Mouse (Mus musculus) 3T3-L1 (cell line): ENCODE measurements around the gene Enthd1.
A peak's percentile ranks its signal among the peaks of the same experiment; 100 is the strongest.
"Not testable (repeated sequence)": the region's sequence is repeated elsewhere in the genome, so short reads cannot be mapped to it uniquely, and the experiment has no call there.

Experiments
- DNase-seq: peaks from one replicate; pipeline ENCODE4 v3.0.0-alpha.2; 2015; ENCODE audit warnings: low read depth, low spot score

The Enthd1 gene

DNA sequence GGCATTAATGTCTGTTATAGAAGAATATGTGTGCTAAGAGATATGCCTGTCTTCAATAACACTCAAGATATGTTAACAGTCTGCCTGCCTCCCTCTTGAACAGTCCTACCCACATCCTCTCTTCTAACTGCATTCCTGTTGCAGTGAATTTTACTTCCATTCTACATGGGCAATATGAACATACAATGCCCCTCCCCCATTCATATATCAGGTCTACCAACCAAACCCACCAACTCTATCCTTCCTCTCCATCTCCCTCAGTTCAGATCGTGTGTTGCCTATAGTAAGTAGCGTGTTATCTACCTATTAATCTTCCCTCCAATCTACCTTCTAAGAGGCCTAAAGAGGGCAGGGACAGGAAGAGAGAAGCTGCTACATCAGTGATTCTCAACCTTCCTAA, 26.9 kb downstream of the Enthd1 start:
- no peak for DNase-seq

DNA sequence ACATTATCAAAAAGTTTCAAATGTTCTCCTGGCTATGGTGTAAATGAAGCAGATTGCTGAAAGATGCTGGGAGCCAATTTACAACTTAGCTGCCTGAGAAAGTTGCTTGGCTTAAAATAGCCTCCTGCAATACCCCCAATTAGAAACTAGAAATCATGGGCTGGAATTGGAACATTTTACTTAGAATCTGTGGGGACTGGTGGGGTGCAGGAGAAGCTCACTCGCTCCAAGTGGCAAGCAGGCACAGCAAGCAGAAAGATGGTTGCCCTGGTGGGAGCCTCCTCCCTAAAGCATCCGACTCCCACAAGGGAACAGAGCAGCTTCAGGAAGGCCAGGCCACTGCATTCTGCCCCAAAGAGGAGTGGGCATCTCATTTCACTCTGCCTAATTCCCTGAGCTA, 28.9 kb downstream of the Enthd1 start:
- DNase-seq: no peak

DNA sequence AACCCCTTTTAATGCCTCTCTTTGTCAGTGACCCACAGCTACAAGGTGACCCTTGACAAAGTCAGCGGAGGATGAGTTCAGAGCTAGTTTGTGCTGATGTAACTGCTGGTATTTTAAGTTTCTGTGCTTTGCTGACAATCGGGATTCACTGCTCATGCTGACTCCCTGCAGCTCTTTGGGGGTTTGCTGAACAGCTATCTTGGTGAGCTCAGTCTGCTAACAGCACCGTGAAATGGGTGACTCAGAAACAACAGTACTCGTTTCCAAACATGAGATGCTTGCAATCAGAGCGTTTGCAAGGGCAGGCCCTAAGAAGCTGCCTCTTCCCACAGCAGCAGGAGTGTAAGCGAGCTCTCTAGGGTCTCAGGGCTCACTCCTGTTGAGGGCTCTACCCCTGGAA, 31.7 kb downstream of the Enthd1 start:
- peak; percentile 69 for DNase-seq

DNA sequence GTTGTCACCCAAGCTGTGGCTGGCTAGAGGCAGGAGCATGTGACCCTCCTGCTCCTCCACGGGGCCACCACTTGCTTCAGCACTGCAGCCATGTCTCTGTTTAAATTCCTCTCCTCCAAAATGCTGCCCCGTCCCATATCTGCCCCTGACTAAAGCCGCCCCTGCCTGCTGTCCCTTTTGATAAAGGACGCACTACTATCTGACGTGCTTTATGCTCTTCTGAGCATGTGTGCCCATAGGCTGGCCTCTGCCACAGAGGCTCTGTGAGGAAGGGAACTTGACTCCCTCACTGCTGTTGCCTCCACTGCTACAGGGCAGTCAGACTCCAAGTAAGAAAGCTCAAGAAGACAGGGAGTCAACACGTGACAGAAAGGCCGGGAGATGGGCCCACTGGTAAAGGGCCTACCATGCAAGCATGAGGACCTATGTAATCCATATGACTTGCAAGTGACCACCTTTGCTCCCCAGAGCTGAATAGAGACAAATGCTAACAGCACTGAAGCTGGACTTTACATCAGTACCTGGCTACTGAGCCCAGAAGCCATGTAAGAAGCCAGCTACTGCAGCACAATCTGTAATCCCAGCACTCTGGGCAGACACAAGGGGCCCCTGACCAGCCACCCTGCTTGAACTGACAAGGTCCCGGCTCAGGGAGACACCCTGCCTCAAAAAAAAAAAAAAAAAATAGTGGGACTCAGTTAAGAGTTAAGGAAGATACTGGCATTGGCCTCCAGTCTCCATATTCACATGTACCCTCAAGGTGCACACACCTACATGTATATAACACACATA, 32.5 kb downstream of the Enthd1 start:
- no peak for DNase-seq

DNA sequence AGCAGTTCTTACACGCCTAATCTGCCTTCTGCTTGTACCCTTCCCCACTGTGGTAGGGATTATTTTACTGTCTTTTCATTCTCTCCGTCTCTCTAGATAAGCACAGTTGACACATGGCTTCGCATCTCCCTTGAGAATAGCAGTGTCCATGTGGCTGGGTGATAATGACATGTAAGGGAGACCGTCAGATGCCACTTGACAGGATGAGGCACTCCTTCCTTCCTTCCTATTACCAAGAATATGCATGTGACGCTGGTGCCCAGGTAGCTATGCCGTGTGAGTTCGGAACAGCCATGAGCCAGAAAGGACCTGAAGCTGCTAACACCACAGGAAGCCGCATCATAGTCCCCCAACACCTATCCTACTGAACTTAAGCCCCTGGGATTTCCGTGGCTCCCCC, 33.9 kb downstream of the Enthd1 start:
- no peak for DNase-seq

DNA sequence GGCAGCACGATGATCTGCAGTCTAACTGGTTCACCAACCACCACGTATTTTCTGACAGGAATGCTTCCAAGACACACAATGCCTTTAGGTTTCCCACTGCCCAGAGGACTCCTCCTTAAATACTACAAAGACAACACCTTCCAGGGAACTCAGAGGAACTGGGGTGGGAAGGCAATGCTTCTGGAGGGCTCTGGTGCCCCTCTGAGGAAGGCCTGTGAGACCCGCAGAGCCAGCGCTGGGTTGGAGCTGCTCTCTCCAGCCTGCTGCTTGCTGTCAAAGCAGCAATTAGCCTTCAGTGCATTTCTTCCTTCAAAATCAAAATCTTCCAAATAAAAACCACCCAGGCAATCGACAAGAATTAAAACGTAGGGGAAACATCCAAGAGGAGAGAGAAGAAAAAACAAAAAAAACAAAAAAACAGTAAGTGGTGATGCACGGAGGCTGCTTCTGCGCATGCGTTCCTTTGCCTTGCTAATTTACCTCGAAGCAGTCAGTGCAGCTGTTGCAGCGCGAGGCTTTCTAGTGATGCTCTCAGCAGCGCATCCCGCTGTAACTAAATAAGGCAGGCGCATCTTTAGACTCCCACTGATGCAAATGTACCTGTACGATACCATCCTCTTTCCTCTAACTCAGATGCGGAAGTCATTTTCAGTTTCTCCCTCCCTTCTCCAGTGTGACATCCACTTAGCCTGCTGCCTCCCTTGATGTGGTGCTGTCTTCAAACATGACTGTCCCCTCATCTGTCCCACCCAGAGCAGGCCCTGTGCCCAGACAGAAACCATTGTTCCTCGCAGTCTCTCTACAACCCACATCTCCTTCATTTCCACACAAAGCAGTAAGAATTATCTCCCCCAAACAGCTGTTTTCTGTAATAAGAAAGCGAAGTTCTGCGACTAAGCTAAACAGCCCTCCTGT, 34.7 kb downstream of the Enthd1 start:
- DNase-seq: no peak

DNA sequence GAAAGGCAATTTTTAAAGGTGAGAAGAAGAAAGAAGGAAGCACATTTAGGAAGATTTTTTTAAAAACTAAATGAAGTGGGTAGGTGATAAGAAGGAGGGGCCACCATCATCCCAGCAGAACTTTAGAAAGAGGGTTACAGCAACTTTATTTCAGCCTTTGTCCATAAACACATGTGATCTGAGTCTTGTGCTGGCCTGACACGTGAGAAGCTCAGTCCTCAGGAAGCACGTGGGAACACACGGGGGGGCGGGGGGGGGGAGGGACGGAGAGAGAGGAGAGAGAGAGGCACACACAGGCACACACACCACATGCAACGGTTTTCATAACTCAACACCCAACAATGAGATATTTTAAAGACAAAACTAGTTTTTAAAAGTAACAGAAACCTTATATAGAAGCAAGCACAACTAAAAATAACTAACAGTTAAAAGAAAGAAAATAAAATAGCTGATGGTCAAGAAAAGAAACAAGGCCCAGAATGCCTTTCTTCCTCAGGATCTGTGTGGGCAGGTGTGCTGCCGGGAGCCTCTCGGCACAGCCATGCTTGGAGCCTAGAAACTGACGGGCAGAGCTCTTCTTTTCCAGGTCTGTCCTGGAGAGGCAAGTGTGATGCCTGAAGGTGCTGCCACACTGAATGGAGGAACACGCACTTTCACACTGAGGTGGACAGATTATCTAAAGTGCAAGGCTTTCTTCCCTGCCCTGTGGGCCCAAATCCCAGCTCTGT, 43.1 kb downstream of the Enthd1 start:
- no peak for DNase-seq

DNA sequence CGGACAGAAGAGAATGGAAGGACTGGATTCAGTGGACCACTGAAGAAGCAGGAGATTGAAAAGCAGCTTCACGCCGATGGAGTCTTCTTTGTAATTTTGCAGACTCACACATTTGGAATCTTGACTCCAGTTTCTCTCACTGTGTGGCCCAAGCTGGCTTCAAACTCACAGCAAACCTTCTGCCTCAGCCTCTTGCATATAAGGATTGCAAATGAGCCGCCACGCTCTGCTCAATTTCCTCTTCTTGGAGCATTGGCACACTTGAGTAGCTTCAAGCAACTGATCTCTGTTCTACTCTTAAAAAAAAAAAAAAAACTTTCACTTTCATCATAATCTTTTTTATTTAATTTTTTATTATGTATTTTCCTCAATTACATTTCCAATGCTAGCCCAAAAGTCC, 45.0 kb downstream of the Enthd1 start:
- DNase-seq: no peak

DNA sequence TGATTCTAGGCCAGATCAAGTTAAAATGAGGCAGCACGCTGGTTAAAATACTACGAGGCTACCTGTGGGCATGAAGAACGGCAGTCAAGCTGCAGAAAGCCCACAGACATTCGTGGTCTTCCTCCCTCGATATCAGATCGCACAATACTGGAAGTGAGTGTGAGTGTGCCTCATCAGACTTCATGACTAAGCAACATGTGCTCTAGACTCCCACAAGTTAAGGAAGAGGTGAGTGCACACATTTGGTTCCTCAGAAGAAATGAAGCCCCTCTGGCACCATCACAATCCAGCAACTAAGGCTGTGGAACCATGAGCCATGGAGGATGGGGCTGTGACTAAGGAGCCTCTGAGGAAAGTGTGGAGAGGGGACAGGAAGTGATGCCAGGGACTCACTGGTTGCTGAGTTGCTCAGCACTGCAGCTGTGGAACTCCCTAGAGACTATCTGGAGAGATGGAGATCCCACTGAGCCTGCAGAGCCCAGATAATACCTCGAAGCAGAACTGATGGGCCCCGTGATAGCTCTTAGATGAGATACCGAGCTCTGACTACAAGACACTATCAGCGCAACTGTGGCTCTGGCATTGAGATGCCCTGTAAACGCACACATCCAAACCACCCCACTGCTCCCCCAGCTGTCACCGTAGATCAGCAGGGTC, 46.3 kb downstream of the Enthd1 start:
- DNase-seq: peak; percentile 9

DNA sequence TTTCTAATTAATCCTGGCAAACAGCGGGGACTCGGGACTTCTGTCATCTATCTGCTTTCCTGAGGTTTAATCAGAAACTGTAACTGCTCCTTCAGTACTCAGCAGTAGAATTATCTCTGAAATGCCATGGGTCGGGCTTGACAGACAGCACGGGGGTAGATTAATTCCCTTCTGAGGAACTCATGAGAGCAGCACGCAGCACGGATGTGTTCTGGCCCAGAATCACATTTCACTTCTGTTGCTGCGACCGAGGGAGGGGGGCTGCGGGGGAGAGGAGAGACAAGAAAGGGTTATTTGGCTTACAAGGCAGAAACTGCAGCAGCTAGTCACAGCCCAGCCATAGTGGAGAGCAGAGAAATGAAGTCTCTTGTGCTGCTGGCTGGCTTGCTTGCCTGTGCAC, 47.0 kb downstream of the Enthd1 start:
- no peak for DNase-seq

DNA sequence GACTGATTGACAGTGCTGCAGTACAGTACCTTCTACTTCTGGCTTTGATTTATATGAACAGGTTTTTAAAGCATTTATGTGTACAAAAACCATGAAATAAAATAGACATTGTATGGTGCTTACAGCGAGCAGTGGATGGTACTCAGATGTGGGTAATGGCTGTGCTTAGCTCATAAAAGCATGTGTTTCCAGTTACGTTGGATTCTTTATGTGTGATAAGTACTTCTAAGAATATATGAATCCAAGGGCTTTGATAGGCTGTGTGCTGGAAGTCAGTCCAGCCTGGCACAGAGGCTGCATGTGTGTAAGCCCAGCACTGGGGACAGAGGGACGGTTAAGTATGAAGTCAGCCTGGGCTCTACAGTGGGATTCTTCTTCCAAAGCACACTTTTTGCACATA, 48.4 kb downstream of the Enthd1 start:
- no peak for DNase-seq

DNA sequence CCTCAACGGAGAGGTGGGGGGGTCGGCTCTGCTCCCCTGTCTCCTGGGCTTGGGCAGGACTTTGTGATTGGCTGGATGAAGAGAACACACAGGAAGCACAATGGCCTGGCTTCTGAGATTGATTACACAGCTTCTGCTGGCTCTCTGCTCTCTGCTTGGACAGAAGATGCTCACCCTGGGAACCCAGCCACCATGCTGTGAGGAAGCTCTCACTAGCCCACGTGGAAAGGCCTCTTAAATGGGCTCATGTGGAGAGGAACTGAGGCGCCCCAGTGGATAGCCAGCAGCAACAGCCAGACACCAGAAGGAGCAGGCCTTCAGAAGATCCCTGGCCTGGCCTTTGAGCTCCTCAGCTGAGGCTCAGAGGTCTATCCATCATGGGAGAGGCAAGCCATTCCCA, 59.9 kb downstream of the Enthd1 start:
- no peak for DNase-seq

DNA sequence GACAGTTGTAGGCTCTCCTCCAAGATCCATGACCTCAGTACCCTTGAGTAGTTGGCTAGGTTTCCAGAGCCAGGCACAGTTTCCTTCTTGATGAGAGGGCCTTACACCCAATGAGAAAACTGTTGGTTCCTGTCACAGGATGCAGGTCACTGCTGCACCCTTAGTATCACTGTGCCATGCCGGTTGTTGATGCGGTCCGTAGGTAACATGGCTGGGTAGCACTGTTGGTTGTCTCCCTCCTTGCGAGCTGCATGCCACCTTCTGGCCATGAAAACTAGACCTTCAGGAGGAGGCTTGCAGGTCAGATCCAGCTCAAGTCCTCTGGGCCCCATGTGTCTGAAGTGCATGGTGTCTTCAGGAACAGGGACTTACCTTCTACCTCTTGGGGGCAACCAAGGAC, 61.8 kb downstream of the Enthd1 start:
- not testable (repeated sequence) for DNase-seq

DNA sequence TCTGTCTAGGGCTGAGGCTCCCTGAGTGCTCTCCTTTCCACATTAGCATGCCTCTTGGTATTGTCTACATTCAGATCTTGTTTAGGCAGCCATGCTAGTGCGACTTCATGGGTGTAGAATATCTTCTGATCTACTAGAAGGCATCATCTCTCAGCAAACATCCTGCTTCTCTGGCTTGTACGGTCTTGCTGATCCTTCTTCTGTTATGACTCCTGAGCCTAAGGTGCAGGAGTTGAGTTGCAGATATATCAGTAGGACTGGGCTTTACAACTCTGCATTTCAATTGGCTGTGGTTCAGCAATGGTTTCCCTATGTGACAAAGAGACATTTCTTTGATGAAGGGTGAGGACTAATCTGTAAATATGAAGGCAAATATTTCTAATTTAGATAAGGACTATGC, 62.2 kb downstream of the Enthd1 start:
- no peak for DNase-seq

DNA sequence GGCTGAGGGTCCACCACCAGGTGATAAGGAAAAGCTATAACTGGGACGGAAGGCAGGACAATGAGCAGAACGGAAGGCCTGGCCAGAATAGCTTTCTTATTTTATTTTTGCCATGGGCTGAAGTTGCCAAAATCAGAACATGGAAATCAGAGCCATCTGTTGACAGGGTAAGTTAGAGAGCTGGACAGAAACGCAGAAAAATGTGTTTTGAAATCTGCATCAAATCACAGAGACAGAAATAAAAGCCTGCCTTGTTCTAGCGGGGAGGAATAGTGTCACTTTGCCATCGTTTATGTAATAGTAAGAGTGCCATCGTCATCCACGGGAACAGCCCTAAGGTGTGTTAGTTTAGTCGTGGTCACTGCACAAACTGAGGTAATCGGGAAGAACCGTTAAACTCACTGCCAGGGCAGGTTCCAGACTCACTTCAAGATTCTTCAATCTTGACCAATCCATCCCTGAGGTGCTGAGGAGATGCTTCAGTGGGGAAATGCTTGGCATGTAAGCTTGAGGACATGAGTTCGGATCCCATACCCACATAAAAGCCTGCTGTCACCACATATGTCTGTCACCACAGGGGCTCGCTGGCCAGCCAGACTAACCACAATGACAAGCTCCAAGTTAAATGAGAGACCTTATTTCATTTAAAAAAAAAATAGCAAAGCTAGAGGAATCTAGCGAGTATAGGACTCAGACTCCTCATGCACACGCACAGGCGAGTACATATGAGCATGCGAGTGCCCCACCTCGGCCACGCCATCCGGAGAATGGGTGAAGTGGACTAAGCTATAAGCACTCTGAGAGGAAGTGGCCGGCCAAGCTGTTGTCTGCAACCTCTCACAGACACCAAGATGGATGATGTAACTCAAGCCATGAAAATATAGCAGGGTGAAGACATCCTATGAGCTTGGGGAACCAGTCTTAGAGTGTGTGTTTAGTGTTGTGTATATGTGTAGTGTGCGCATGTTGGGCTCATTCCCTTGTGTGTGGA, 63.6 kb downstream of the Enthd1 start:
- no peak for DNase-seq

DNA sequence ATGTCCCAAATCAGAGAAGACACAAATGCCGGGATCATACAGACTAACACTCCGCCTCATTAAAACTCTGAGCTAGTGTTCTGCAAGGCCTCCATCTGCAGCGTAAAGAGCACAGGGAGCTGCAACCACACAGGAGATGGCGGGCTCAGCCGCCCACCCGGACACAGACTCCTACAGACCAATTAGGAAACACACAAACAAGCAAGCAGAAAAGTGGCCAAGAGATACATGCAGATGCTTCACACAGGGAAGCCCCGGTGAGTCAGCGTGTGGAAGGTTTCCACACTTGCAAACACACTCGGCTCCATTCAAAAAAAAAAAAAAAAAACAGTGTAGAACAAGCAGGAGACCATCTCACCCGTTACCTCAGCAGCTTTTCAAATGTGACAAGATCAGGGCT, 64.5 kb downstream of the Enthd1 start:
- peak; percentile 9 for DNase-seq

DNA sequence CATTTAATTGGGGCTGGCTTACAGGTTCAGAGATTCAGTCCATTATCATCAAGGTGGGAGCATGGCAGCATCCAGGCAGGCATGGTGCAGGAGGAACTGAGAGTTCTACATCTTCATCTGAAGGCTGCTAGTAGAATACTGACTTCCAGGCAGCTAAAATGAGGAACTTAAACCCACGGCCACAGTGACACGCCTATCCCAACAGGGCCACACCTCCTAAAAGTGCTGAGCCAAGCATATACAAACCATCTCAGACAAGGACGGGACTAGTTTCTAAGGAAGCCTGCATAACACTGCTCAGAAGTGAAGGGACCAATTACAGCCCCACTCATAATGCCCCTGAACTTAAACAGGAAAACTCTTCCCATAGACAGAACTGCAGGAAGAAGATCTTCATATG, 67.2 kb downstream of the Enthd1 start:
- not testable (repeated sequence) for DNase-seq

DNA sequence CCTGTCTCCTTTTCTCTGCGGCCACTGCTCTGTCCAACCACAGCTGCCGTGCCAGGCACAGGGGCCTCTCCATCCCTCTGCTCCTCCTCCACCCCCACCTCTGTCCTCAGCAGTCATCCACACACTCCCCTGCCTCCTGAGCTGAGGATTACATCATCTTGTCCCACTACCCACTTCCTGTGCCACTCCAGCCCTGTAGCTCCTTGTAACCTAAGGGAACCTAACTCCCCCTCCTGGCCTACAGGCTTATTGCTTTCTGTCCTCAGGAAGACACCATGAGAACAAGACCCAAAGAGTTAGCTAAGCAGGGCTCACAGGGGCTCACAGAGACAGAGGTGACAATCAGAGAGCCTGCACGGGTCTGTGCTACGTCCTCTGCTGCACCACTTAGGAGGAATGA, 73.5 kb downstream of the Enthd1 start:
- DNase-seq: peak; percentile 10

DNA sequence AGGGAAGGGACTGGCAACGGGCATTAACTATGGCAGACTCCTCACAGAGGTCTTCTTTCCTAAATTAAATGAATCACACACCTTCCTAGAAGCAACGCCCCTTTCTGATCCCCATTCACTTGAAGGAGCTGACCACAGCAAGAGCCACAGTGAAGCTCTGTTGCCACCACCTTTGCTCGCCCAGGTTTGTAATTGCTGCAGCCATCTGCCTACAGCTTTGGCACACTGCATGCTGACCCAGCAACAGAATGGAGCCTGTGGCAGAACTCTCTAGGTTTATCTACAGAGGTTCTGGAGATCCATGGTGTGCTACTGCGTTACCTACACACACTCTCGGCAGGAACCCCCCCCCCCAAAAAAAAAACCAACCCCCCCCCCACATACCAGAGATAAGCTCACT, 74.8 kb downstream of the Enthd1 start:
- no peak for DNase-seq

DNA sequence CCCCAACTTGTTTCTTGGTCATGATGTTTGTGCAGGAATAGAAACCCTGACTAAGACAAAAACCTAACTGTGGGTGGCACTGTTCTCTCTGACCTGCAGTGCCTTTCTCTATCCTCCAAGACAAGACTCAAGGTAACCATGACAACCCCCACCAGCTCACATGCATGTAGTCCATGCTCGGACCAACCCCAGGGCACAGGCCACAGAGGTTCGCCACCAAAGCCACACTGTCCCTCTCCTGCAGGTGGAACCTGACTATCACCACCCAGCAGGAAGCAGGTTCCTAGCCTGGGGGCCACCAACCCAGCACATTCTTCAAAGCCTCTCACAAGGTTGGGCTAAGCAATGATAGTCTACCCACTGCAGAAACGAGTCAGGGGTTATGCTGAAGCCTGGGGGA, 76.3 kb downstream of the Enthd1 start:
- DNase-seq: no peak
